Mouse (Mus musculus): ENCODE measurements around the gene Rims1. TPM values are rescaled to one million over a fixed set of nuclear protein-coding genes. Genes with fewer than 3 reads are reported as not detected.

Gene Rims1
- total and polyA plus RNA-seq, 3 experiments = 0.06 to 0.34 (median 0.29) TPM

DNA sequence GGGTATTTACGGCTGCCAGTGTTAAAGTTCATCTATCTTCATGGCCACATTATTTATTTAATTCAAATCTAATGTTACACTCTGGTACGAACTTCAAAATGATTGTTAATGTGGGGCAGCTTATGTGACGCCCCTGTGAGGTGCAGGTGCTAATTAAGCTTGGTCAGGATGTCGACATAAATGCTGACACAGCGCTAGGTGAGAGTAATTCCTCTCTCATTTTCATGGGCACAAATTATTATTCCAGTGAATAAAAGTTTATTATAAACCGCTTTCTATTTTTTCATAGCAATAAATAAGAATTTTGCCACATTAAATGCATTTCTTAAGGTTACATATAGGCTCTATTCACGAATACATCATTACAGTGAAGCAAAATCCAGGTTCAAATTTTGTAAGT lies 395.6 kb downstream of the Rims1 start:
- H3K9ac ChIP-seq (ENCODE audit: low read depth, low read length) = no peak overlapping the region
- no peaks in the 10 kb centered on the region for H3K27me3 ChIP-seq (ENCODE audit: control insufficient read depth, insufficient read depth, low read length)
- H3K4me1 ChIP-seq (ENCODE audit: control insufficient read depth, insufficient read depth, low read length) = no peaks in the 10 kb centered on the region
- H3K79me2 ChIP-seq (replicated peaks; ENCODE audit: control insufficient read depth, insufficient read depth, low read length) = no peaks in the 10 kb centered on the region
- TF ChIP-seq POLR2A (IDR thresholded peaks at IDR 0.05; ENCODE audit: insufficient read depth, low read depth, low read length) = no peak
- TF ChIP-seq EP300 (IDR thresholded peaks at IDR 0.05; ENCODE audit: insufficient read depth, low read depth, low read length) = no peak
- TF ChIP-seq CTCF (IDR thresholded peaks at IDR 0.05) = no peak
- 84% methylated on average over 7 of the region's 7 CpGs for WGBS
- intact Hi-C loops (cut with DNase I) = no loop called here
- no peak overlapping the region for H3K27ac ChIP-seq
- no peaks in the 10 kb centered on the region for H3K36me3 ChIP-seq (ENCODE audit: control insufficient read depth, insufficient read depth, low read length)
- no peak overlapping the region for H3K4me3 ChIP-seq
- DNase-seq = no peak

DNA sequence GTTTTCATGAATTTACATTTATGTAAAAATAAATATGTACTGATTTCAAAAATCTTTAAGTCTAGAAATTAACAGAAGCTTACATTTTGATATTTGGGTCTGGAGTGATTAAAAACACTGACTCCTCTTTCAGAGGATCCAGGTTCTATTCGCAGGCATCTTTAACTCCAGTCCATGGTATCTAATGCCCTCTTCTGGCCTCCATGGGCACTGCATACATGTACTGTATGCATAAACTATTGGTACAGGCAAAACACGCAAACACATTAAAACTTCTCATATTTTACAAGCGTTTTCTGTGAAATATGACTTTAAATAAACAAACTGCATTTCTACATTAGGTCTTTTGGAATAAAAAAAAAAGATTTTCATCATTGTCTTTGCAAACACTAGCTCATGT lies 419.4 kb downstream of the Rims1 start:
- no peak overlapping the region for H3K27ac ChIP-seq
- no peak for DNase-seq
- no peak for TF ChIP-seq EP300 (IDR thresholded peaks at IDR 0.05; ENCODE audit: insufficient read depth, low read depth, low read length)
- TF ChIP-seq POLR2A (IDR thresholded peaks at IDR 0.05; ENCODE audit: insufficient read depth, low read depth, low read length) = no peak
- TF ChIP-seq CTCF (IDR thresholded peaks at IDR 0.05) = peak; percentile 69
- H3K4me1 ChIP-seq (ENCODE audit: control insufficient read depth, insufficient read depth, low read length) = no peaks in the 10 kb centered on the region
- no peak overlapping the region for H3K4me3 ChIP-seq
- no peaks in the 10 kb centered on the region for H3K79me2 ChIP-seq (replicated peaks; ENCODE audit: control insufficient read depth, insufficient read depth, low read length)
- H3K36me3 ChIP-seq (ENCODE audit: control insufficient read depth, insufficient read depth, low read length) = no peaks in the 10 kb centered on the region
- H3K9ac ChIP-seq (ENCODE audit: low read depth, low read length) = no peak overlapping the region
- intact Hi-C loops (cut with DNase I) = loop anchor here (5.0 kb wide), 1 partner anchor 34 kb away; no protein-coding TSS in a partner anchor
- no peaks in the 10 kb centered on the region for H3K27me3 ChIP-seq (ENCODE audit: control insufficient read depth, insufficient read depth, low read length)
- 73% methylated on average over 3 of the region's 3 CpGs for WGBS

DNA sequence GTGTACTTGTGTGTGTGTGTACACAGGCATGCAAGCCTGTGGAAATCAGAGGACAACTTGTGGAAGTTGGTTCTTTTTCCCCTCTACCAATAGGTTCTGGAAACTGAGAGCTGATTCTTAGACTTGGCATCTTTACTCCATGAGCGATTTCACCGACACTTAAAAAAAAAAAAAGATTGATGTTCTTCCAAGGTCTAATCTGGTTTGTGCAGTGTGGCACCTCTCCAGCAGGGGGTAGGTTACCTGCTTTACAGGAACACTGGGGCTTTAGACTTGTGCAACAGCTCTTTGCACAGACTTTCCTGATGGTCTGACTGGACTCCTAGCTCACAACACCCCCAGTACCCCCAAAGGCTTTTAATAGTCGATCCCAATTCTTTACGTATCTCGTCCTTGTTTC lies 428.1 kb downstream of the Rims1 start:
- no peaks in the 10 kb centered on the region for H3K36me3 ChIP-seq (ENCODE audit: control insufficient read depth, insufficient read depth, low read length)
- no peak overlapping the region for H3K4me3 ChIP-seq
- no peaks in the 10 kb centered on the region for H3K4me1 ChIP-seq (ENCODE audit: control insufficient read depth, insufficient read depth, low read length)
- no peak overlapping the region for H3K27ac ChIP-seq
- intact Hi-C loops (cut with DNase I) = no loop called here
- 59% methylated on average over 5 of the region's 5 CpGs for WGBS
- DNase-seq = no peak
- no peaks in the 10 kb centered on the region for H3K27me3 ChIP-seq (ENCODE audit: control insufficient read depth, insufficient read depth, low read length)
- no peak overlapping the region for H3K9ac ChIP-seq (ENCODE audit: low read depth, low read length)
- H3K79me2 ChIP-seq (replicated peaks; ENCODE audit: control insufficient read depth, insufficient read depth, low read length) = no peaks in the 10 kb centered on the region
- no peak for TF ChIP-seq POLR2A (IDR thresholded peaks at IDR 0.05; ENCODE audit: insufficient read depth, low read depth, low read length)
- 0 out of 2 replicates have a peak, but pooled peaks have one; percentile 10 for TF ChIP-seq CTCF (IDR thresholded peaks at IDR 0.05)
- no peak for TF ChIP-seq EP300 (IDR thresholded peaks at IDR 0.05; ENCODE audit: insufficient read depth, low read depth, low read length)

DNA sequence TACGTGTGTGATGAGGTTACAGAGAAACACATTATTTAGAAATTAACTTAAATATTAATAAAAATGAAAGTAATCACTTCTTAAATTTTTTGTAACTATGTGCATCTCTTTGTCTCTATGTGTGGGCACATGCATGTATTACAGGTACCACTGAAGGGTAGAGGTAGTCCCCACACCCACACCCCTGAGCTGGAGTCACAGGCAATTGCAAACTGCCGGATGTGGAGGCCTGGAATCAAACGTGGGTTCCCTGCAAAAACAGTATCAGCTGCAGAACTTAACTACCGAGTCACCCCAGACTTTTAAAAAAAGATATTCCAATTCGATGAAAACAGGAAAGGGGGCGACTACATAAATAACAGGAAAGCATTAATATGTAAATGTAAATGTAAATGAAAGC lies 428.7 kb downstream of the Rims1 start:
- no peaks in the 10 kb centered on the region for H3K4me1 ChIP-seq (ENCODE audit: control insufficient read depth, insufficient read depth, low read length)
- no peak for DNase-seq
- no peak overlapping the region for H3K9ac ChIP-seq (ENCODE audit: low read depth, low read length)
- no peaks in the 10 kb centered on the region for H3K79me2 ChIP-seq (replicated peaks; ENCODE audit: control insufficient read depth, insufficient read depth, low read length)
- WGBS = 54% methylated on average over 6 of the region's 6 CpGs
- TF ChIP-seq POLR2A (IDR thresholded peaks at IDR 0.05; ENCODE audit: insufficient read depth, low read depth, low read length) = no peak
- TF ChIP-seq CTCF (IDR thresholded peaks at IDR 0.05) = no peak
- TF ChIP-seq EP300 (IDR thresholded peaks at IDR 0.05; ENCODE audit: insufficient read depth, low read depth, low read length) = no peak
- H3K4me3 ChIP-seq = no peak overlapping the region
- H3K27ac ChIP-seq = no peak overlapping the region
- H3K36me3 ChIP-seq (ENCODE audit: control insufficient read depth, insufficient read depth, low read length) = no peaks in the 10 kb centered on the region
- intact Hi-C loops (cut with DNase I) = no loop called here
- no peaks in the 10 kb centered on the region for H3K27me3 ChIP-seq (ENCODE audit: control insufficient read depth, insufficient read depth, low read length)

DNA sequence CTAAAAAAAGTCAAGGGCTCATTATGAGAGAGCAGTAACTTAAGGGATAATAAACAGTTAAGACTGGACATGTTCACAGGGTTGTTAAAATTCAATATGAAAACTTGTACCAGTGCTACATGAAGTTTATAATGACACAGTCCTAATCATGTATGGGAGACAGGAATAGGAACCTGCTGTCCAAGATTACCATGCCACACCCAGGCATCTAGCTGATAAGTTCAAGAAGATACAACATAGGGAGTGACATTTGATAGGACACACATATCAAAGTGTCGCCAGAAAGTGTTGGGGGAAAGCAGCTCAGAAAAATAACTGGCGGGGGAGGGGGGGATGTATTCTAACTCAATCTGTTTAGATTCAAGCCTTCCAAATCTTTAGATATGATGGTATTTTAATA lies 449.6 kb downstream of the Rims1 start:
- Histone ChIP-seq H3K27me3 (ENCODE audit: control insufficient read depth, insufficient read depth, low read length) (no peaks in the 10 kb centered on the region), H3K4me1 (ENCODE audit: control insufficient read depth, insufficient read depth, low read length) (no peaks in the 10 kb centered on the region), H3K4me3 (no peak overlapping the region), H3K79me2 (replicated peaks; ENCODE audit: control insufficient read depth, insufficient read depth, low read length) (no peaks in the 10 kb centered on the region), H3K36me3 (ENCODE audit: control insufficient read depth, insufficient read depth, low read length) (no peaks in the 10 kb centered on the region), H3K9ac (ENCODE audit: low read depth, low read length) (no peak overlapping the region), H3K27ac (peak overlapping the region; percentile 17; the same call in 1 of the 2 replicates)
- WGBS = 58% methylated on average over 2 of the region's 2 CpGs
- intact Hi-C loops (cut with DNase I) = no loop called here
- no peak for DNase-seq
- TF ChIP-seq POLR2A (IDR thresholded peaks at IDR 0.05; ENCODE audit: insufficient read depth, low read depth, low read length) = no peak
- no peak for TF ChIP-seq CTCF (IDR thresholded peaks at IDR 0.05)
- no peak for TF ChIP-seq EP300 (IDR thresholded peaks at IDR 0.05; ENCODE audit: insufficient read depth, low read depth, low read length)

DNA sequence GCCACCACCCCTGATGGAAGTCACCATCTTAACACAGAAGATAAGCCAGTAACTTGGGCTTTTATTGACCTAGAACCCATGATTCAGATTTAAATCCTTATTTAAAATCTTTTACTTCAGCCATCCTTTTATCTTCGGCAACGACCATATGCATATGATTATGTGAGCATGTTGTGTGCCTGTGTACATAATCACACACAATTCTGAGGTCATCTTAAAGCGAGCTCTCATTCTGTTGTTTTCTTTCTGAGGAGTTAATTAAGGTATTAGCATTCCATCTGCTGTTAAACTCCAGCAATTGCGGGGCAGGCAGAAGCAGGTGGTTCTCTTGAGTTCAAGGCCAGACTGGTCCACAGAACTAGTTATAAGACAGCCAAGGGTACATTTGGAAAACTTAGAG lies 452.1 kb downstream of the Rims1 start:
- Histone ChIP-seq H3K79me2 (replicated peaks; ENCODE audit: control insufficient read depth, insufficient read depth, low read length) (no peaks in the 10 kb centered on the region), H3K4me1 (ENCODE audit: control insufficient read depth, insufficient read depth, low read length) (no peaks in the 10 kb centered on the region), H3K4me3 (no peak overlapping the region), H3K9ac (ENCODE audit: low read depth, low read length) (no peak overlapping the region), H3K36me3 (ENCODE audit: control insufficient read depth, insufficient read depth, low read length) (no peaks in the 10 kb centered on the region), H3K27me3 (ENCODE audit: control insufficient read depth, insufficient read depth, low read length) (no peaks in the 10 kb centered on the region), H3K27ac (no peak overlapping the region)
- no peak for DNase-seq
- intact Hi-C loops (cut with DNase I) = loop anchor here (5.0 kb wide), 1 partner anchor 34 kb away; no protein-coding TSS in a partner anchor
- TF ChIP-seq EP300 (IDR thresholded peaks at IDR 0.05; ENCODE audit: insufficient read depth, low read depth, low read length) = no peak
- TF ChIP-seq CTCF (IDR thresholded peaks at IDR 0.05) = no peak
- TF ChIP-seq POLR2A (IDR thresholded peaks at IDR 0.05; ENCODE audit: insufficient read depth, low read depth, low read length) = no peak
- 82% methylated on average over 4 of the region's 4 CpGs for WGBS
